Mouse (Mus musculus) NIH3T3 (cell line): Measurements from ENCODE around the gene Gm49361.
A peak's percentile ranks its signal among the peaks of the same experiment; 100 is the strongest.

Experiments used
- DNase-seq: peaks from one replicate; pipeline ENCODE4 v3.0.0-alpha.2; 2012; ENCODE audit warnings: low read depth

Gm49361 gene

DNA sequence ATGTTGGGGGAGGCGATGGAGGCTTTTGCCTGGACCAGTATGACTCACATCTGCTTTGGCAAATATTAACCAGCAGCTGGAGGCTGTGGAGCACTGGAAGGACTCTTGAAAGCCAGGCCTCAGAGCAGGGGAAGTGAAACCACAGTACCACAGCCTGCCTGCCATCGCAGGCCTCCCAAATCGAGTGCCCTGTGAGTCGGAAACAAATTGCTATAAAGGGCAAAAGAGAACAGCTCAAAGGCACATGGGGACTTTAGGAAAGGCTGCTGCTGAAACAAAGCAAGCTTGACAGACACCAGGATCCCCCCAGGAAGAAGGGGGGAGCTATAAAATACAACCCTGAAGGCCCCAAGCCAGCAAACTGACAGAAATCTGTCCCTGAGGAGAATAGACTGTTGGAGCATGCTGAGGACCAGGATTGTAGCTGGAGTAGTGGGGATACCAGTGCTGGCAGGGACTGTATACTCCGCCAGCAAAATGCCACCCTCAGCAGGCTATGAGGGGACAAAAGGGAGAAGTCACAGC is 15.9 kb downstream of the Gm49361 start:
- peak; percentile 78 for DNase-seq

DNA sequence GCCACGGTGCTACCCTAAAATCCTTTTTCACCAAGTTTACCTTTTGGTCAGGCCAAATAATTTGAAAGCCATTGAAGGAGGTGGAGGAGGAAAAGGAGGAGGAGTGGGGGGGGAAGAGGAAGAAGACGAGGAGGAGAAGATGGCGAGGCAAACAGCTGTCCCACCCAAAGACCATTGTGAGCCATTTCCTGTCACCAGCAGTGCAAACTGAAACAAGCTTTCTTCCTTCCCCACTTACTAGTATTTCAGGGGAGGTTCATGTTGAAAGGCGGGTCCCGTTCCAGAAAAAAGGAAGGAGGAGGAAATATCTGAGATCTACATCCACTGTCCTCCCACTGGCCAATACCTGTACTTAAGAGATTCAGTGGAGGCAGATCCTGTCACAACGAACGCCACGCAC is 16.5 kb downstream of the Gm49361 start:
- no peak for DNase-seq

DNA sequence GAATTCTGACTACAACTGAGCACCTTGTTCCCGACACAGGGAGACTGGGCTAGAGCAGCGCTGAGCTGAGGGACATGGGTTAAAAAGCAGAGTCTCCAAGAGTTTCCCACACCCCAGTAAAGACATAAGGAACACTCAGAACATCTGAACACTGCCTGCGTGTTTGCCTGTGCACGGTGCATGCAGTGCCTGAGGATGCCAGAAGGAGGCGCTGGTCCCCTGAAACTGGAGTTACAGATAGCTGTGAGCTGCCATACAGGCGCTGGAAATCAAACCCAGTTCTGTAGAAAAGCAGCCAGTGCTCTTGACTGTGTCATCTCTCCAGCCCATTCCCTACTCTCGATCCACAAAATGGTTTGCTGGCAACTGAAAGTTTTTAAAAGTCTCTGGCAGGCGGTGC is 19.7 kb downstream of the Gm49361 start:
- no peak for DNase-seq

DNA sequence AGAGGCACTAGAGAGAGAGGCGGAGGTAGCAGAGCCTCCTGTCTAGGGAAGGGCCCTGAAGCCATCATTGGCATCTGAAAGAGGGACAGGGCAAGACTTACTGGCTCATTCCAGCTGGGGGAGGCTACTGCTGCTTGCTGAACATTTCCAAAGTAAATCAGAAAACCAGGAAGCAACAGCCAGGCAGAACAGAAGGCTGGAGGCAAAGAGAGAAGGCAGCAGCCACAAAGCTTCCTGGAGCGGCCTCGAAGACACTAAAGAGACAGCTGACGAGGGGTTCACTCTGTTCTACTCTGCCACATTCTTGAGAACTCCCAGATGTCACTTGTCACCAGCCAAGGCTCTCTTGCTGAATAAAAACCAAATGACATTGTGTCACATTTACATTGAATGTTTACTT is 21.4 kb downstream of the Gm49361 start:
- no peak for DNase-seq

DNA sequence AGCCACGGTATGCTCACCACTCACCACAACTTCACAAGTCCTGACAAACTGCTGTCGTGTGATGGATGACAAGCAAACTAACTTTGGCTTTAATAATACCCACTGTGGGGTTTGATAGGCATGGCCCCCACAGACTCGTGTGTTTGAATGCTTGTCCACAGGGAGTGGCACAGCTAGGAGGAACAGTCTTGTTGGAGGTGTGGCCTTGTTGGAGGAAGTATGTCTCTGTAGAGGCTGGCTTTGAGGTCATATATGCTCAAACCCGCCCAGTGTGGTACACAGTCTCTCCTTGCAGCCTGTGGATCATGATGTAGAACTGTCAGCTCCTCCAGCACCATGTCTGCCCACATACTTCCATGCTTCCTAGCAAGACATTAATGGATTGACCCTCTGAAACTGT is 27.7 kb downstream of the Gm49361 start:
- no peak for DNase-seq

DNA sequence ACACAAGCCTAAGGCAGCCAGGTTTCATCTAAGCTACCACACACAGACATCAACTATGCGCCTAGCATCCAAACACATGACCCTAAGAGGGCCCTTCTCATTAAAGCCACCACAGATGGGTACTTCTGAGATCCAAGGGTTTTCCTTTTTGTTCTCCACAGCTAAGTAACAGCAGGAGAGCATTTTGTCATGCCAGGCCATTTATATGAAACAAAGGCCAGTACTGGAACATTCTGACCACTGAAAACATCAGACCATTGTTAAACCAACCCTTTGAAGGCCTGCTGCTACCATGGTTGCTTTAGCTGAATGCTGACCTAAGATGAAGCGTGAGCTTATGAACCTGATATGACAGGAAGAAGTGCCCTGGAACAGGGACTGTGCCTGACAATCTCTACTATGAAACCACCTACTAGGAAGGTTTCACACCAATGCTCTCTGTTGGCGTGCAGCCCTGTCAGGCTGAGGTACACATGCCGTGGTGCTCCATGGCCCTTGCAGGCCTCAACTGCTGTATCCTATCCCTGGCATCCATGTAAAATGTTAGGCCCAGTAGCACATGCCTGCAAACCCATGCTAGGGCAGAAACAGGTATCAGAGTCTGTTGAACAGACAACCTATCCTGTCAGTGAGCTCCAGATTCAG is 29.2 kb downstream of the Gm49361 start:
- DNase-seq, result no peak

DNA sequence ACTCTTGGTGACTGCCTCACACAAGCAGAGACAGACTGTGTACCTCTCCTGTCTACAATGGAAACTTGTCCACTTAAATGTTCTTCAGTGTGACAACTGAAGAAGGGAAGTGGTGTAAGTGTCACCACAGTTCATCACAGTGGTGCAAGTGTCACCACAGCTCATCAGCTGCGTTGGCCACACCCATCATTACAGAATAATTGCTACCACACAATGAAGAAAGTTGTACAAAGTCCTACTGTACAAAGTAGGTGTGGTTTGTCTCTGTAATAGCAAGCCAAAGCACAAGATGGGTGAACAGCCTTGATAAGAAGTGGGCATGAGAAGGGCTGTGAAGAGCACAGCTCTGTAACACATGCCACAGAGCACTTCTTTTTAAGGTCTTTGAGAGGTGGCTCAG is 33.0 kb downstream of the Gm49361 start:
- no peak for DNase-seq

DNA sequence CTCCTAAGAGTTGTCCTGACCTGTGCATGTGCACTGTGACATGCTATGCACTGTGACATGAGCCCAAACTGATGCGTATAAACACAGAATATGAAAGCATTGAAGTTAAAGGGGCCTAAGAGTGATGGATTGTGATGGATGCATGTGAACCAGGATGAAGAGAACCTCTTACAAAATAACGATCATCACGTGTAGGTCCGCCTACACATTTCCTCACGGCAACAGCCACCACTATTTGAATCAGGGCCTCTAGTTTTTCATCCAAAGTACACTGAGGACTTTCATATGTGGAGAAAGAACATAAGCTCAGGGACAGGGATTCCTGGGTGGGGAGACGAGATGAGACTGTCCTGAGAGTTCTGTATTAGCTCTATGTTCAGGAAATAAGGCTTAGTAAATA is 34.8 kb downstream of the Gm49361 start:
- no peak for DNase-seq

DNA sequence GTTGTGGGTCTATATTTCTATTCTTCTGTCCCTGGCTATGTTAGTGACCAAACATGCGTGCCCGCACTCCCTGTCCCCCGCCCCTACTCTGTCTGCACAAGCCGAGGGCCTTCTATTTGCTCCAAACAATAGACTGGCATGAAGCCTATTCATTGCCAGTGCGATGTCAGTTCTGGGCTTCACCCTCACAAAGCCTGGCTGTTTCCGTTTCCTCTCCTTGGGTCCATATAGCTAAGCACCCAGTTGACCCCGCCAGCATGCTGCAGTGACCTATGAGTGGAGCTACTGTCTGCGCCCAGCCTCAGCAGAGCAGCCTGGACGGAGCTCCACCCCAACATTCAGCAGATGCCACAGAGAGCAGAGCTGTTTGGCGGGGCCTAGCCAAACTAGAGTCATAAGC is 36.7 kb downstream of the Gm49361 start:
- no peak for DNase-seq

DNA sequence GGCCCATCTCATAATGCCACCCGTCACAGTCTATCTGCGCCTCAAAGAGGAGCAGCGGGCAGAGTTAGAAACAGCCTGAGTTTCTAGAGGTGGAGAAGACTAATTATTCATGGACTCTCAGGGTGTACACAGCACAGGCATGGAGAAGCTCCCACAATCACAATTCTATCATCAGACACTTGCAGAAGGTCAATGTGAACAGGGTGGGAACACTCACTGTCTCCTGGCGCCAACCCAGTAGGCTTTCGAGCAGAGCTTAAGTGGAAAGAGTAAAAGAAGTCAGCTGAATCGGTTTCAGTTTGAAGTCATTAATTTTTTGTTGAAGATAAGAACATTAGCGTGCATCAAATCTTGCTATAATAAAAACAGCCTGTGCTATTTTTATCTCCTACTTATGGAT is 37.3 kb downstream of the Gm49361 start:
- no peak for DNase-seq

DNA sequence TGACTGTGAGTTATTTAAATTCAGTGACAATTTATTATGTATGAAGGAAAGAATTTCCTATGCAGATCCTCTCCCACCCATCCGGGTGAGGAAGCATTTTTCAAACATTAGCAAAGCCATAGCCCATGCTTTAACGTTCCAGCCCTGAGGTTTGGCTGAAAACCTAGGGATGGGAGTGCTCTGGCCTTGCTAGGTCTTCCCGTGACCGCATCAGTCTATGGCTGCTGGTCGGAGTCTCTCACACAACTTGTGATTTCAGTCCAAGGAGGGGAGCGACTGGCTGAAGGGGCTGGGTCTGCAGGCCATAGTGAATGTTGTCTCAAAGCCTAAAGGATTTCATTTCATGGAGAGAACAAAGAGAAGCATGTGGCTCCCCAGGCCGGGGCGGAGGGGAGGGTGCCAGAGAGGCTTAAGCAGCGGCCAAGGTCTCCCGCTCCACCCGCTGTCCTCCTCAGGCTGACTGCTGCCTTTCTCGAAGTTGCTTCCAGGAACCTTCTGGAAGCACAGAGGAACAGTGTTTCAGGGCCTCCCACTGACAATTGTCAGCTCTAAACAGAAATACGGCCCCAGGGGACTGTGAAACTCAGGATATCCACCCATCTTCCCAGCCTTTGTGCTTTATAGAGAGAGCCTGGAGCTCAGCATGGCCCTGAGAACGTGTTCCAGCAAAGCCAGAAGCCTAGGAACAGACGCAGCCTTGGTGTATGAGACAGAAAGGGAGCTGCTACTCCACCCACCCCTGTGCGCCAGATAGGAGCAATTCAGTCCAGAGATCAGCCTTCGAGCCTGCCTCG is 38.6 kb downstream of the Gm49361 start:
- DNase-seq, result peak; percentile 30

DNA sequence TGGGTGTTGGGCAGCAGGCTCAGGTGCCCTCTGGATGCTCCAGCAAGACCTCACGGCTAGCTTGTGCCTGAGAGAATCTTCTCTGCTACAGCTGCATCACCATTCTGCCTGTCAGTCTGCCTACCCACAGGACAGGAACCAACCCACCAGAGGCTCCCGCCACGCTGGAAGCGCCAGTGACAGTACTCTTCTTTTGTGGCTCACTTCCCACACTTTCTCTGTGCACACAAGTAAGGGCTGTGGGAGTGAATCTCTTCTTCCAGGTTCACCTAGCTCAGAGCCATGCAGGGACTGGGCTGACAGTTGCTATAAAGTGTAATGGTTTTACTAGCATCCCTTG is 39.2 kb downstream of the Gm49361 start:
- DNase-seq, result no peak

DNA sequence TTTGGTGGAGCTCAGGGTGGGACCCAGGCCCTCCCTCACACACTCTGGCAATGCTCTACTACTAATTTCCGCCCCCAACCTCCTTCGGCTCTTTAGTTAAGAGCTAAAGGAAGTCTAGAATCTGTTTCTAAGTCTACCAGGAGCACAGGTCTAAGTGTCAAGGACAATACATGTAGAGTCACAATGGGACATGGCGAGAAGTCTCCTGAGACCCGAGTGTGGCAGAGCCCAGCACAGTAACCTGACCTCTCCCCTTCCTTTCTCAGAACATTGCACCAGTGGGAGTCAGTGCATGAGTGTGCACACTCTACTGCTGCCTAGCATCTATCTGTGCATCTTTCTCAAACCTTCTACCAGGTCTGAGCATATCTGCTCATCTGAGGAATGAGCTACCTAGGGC is 40.1 kb downstream of the Gm49361 start:
- DNase-seq, result no peak

DNA sequence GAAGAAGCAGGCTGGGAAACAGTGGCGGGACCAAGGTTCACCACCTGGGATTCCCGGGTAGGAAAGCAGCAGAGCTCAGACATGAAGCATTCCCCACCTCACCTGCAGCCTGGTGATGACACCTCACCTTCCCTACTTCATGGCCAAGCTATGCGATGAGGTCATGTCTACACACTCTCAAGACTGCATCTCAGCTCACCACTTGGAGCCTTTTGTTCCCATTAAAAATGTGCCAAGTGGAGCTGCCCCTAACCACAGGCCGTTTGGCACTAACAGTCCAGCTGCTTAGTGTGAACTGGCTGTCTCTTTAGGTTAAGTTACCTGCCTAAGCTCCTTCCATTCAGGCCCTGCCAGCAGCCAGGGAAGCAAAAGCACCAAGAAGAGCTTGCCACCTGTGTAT is 40.8 kb downstream of the Gm49361 start:
- no peak for DNase-seq

DNA sequence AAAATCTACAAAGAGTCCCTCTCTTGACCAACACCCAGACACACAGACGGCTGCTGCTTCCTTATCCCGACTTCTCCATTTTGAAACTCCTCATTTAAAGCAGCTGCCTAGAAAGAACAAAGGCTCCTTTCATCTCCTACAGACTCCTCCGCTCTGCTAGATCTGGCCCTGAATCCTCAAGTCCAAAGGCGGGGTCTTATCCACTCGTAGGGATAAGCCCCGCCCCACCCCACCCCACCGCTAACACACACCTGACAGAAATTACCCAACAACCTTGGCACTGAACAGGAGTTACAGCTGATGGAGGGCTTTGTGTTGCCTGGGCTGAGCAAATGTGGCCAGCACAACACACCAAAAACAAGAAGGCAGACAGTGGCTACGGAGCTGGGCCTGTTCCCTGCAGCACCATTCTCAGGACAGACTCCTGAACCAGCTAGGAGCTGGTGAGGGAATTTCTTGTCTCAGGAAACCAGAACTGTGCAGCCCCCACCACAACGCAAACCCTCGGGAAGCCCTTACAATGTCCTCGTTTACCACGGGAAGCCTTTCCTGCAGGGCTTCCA is 43.9 kb downstream of the Gm49361 start:
- no peak for DNase-seq

DNA sequence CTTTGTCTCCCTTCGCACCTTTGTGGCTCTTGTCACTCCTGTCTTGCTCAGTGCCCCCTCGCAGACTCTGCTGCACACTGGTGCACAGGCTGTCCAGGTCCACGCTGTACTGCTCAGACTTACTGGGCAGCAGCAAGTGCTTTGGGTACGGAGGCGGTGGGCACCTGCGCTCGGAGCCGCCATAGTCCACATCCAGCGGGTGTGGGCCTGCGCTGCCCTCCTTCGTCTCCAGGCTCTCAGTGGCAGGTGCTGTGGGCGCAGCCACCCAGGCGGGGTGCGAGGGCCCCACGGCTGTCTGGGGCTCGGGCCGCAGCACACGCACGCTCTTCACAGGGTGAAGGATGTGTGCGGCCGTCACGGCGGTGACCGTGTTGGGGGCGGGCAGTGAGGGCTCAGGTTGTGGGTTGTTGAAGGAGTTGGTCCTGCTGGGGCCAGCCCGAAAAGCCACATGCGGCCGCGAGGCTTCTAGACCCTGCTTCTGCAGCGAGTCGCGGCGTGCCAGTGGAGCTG is 46.4 kb downstream of the Gm49361 start:
- DNase-seq, result no peak

DNA sequence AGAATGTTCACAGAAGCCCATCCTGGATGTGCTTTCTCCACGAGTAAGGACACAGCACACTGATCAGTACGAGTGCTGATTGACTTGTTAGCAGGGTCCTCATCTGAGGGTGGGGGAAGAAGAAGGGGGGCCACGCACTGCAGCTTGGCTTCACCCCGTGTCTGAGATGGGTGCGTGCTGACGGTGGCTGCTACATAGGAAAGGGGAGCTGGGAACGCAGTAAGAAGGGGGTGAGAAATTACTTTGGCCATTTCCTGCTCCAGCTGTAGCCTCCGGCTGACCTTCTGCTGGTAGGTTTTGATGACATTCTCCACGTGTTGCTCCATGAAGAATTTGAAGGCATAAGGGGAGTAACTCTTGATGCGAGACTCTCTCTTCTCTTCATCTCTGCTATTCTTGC is 46.9 kb downstream of the Gm49361 start:
- no peak for DNase-seq

DNA sequence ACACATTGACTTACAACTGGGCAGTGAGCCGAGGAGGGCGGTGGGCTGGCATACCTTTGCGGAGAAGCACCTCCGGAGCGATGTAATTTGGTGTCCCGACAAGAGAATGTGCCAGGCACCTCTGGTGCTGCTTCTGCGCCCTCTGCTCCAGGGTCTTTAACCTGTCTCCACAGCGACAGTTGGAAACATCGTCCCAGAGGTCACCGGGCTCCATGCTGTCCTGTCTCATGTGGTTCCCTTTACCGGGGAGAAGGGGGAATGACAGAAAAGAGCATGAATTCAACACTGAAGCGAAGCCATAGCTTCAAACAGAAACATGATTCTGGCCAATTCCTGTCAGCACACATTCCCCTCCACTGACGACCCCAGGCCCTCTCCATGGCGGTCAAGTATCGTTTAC is 49.8 kb downstream of the Gm49361 start:
- DNase-seq, result no peak

DNA sequence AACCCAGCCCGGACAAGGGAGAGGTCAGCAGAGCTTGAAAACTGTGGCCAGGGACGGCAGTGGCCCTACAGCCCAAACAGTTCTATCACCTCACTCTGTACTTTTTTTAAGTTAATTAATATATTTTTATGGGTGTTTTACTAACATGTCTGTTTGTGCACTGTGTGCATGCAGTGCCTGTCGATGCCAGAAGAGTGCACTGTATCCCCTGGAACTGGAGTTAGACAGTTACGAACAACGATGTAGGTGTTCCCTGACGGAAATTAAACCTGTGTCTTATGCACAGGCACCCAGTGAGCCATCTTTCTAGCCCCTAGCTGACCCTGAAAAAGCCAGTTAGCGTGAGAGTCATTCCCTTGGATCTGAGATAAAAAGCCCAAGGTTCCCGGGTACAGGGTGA is 50.4 kb downstream of the Gm49361 start:
- DNase-seq, result peak; percentile 27

DNA sequence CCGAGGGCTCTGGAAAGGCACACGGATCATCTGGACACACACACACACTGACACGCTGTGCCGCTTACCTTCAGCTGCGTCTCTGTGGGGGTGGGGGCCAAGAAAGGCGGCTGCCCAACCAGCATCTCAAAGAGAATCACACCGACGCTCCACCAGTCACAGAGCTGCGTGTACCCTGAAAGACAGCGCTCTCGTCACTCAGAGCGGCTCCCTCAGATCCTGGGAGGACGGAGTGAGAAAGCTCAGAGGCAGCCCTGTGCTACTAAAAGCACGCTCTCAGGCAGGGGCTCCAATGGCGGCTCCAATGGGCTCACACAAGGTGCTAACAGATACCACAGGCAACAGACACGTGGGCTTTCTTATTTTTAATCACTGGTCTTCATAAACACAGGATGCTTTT is 51.7 kb downstream of the Gm49361 start:
- DNase-seq, result no peak

DNA sequence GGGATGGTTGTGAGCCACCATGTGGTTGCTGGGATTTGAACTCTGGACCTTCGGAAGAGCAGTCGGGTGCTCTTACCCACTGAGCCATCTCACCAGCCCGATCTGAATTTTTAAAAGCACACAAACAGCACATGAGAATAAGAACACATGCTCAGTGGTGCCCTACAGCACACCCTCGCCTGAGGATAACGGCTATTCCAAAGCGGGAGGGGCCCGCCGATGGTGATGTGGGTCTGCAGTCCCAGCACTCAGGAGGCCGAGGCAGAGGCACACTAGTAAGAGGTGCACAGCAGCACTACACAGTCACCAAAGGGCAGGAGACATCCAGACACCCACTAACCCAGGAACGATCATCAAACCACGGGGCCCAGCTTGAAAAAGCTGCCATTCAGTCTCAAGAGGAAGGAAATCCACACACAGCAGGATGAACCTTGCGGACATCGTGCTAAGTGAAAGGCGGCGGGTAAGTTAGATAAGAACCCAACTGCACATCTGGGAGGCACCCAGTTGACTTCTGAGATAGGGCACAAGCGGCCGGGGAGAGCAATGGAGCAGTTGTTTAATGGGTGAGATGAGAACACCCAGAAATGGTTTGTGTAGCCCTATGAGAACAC is 53.3 kb downstream of the Gm49361 start:
- DNase-seq, result no peak

DNA sequence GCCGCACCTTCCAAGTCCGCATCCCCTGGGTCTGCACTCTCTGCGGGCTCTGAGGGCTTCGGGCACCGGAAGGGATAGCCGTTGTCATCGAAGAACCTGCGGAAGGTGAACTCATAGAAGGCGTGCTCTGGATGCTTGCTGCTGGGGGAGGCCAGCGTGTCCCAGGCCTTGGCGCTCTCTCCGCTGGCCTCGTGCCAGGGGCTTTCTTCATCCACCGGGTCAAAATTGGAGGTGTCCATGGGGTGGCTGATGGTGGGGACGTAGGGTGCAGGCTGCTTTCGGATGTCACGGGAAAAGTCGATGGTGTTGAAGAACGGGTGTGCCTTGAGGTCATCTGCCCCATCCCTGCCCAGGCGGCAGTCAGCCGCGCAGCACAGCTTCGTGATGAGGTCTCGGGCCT is 54.6 kb downstream of the Gm49361 start:
- no peak for DNase-seq

DNA sequence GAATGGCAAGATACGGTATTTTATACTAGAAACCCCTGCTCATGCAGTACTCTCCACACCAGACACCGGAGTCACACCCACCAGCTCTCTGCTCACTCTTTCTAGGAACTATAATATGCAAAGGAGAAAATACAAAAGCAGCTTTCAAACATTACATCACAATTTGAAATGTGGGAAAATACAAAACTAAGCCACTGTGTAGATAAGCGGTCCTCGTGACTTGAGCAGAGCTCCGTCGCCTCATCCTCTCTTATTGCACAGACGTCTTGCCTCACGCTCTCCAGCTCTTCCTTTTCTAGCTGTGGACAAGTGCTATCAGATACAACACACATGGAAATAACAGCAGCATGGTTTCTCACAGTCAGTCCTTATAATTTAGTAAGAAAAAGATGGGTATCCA is 55.2 kb downstream of the Gm49361 start:
- DNase-seq, result no peak
